Mouse (Mus musculus) urinary bladder, postnatal 14 days (tissue): ENCODE data around the gene Coro6.
A peak's percentile ranks its signal among the peaks of the same experiment; 100 is the strongest.

Source experiments
- DNase-seq: peaks from one replicate; pipeline ENCODE4 v3.0.0; 2021; ENCODE audit warnings: low spot score

The Coro6 gene

DNA sequence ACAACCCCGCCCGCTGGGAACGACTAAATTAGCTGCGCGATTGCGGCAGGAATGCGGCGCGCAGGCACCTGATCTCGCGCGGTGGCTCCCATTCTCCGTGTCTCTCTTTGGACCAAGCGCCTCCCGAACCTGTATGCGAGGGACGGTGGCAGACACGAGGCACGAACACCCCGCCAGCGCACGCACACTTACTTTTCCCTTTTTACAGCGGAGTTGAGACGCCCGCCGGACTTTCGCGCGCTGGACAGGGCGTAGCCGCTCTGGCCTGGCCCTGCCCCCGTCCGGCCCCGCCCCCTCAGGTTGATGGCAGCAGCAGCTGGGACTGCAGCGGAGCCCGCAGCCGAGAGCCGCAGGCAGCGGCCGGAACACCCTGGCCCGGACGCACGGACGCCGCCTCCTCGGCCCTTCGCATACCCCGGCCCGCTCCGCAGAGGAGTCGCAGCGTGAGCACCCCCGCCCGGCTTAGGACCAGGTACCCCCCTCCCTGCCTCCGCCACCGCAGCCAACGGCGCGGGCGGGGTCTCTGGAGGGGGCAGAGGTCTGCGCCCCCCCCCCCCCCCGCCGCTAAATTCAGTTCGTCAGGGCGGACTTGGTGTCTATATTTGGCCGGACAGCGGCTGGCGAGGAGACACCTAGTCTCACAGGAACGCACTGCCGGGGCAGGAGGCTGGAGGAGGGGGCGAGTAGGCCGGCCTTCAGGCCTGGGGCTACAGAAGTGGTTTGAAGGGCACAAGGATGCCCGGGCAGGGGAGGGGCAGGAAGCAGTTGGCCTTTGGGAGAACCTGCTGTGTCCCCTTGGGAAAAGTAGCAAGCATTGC is at the start of gene Coro6:
Gene Coro6, plus strand, starts transcription at position 129 of the 818 bp plus-strand sequence.
- DNase-seq, result peak; percentile 83

- DNase-seq, result no peak
Measured at GRCm38 (mm10) chr11:77414141-77414839, 47.9 kb upstream of the Coro6 start.

DNA sequence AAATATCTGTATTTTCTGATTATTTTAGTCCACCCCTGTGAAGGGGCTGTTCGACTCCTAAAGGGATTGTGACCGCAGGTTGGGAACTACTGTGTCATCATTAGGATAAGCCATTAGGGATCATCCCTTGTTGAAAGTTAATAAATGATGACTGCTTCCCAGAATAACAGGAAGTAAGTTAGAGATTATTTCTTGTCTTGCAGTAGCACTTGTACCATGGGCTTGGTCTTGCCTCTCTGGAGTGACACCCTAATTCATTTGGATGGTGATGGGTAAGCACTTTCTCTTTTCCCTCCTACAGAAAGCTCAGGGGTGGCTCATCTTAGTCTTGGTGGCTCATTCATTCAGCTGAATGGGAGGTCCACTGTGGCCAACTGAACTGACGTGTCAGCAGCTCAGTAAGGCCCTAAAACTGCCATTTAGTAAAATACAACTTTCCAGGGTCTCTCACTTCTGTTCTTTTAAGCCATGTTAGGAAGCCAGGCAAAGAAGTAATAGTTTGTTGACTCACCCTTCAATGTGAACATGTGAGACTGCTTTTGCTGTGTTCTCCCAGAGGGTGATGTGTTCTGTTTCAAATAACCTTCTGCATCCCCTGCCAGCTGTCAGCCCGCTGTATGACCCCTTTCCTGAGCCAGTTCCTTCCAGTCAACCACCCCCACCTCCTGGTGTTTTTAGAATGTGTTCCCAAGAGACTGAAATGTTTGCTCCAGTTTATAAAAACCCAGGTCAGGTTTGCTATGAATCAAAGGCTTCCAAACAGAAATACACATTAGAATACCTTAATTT is 45.8 kb upstream of the Coro6 start:
- no peak for DNase-seq

- no peak for DNase-seq
Measured at GRCm38 (mm10) chr11:77418021-77418420, 44.2 kb upstream of the Coro6 start.

DNA sequence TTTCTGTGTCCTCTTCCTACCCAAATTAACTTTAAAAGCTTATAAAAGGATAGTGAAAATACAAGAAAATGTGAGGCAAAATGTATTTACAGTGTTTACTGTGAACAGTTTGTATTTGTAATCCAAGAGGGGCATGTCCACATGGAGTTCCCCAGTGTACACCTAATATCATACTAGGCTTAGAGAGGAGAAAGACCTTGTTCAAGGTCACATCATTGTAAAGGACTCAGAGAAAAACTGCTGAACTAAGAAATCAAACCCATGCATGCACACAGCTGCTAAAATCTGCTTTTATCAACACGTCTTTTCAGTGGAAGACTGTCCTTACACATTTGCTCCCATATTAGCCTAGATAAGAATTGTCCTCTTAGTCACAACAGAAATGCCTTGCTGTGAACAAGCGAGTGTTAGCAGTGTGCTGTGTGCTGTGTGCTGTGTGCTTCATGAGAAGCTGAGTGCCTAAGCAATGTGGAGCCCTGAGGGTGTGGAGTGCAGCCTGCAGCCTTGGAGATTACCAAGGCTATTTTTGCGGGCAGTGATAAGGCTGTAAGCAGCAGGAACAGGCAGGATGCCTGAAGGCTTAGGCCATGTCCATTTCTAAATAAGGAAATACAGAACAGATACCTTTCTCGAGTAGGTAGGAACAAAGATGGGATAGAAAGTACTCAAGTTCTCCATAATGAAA is 38.9 kb upstream of the Coro6 start:
- no peak for DNase-seq

- peak; percentile 29 for DNase-seq
Measured at GRCm38 (mm10) chr11:77428446-77428845, 33.8 kb upstream of the Coro6 start.

GRCm38 (mm10) chr11:77437026-77437425 is 25.2 kb upstream of the Coro6 start:
- DNase-seq, result no peak

GRCm38 (mm10) chr11:77440081-77440480 is 22.1 kb upstream of the Coro6 start:
- DNase-seq, result no peak

GRCm38 (mm10) chr11:77441020-77441419 is 21.2 kb upstream of the Coro6 start:
- peak; percentile 28 for DNase-seq

DNA sequence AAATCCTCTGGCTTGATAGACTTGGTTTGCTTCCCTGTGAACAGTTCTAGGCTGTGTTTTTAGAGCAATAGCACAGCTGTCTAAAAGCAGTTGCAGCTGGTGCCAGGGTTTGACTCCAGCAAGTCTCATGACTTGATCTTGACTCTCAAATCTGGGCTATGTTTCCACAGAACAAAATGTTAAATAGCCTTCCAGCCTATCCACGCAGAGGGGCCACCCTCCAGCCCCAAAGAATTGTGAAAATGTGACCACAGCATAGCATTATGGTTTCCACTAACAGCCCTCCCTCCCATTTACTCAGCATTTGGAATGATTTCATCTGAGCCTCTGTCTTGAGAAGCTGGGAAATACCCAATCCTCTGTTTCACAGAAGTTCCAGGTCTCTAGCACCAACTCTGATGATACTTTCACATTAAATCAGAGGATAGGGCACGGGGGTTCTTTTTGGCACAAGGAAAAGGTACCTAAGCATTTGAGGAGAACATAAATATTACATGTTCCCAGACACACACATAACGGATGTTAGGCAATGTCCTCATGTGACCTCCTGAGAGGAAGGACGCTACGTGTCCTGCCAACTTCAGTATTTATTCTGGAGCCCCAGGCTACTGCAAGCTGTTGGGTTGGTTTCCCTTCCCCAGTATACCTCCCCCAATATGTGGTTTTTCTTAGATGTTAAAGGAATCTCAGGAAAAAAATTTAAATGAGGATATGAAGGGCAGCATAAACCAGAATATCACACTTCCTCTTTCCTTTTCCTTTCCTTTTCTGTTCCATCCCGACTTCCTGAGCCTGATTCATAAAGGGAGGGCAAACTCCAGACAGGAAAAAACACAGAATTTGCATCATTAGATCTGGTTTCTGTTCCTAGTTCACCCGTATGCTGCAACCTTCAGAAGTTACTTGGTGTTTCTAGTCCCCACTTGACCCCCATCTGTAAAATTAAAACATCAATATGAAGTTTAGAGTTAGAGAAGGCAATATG is 19.7 kb upstream of the Coro6 start:
- DNase-seq, result peak; percentile 60

- DNase-seq, result peak; percentile 54
Measured at GRCm38 (mm10) chr11:77444939-77445338, 17.3 kb upstream of the Coro6 start.

DNA sequence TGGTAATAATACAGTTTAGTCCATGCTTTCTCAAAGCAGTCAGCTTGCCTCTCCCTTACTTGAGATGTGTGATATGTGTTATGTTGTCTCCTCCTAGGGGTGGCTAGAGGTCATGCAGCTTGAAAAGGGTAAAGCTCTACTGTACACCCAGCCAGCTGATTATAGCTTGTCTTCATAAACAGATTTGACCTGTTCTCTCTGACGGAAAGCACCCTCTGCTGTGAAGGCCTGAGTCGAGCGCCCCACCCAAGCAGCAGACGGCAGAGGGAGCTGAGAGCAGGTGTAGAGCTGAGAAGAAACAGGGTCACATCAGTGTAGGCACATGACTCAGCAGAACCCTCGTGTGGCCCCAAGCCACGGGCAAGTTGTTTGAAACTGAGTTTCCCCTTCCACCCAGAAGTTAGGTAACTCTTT is 15.6 kb upstream of the Coro6 start:
- peak; percentile 57 for DNase-seq

GRCm38 (mm10) chr11:77449224-77449623 is 13.0 kb upstream of the Coro6 start:
- no peak for DNase-seq

DNA sequence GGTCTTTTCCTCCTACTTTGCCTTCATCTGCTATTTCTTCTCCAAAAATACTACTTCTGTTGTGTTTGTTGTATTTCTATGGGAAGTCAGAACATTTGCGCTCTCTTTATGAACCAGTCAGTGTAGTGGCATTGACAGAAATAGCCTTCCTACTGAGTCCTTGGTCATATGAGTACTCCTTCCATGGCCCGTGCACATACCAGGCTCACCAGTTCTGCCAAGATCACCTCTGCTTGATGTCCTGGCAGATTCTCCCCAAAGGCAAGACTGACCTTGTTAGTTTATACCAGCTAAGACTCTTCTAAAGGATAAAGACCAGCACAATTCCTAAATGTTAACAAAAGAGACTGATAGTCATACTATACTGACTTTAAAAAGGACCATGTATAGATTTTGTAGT is 10.5 kb upstream of the Coro6 start:
- no peak for DNase-seq

DNA sequence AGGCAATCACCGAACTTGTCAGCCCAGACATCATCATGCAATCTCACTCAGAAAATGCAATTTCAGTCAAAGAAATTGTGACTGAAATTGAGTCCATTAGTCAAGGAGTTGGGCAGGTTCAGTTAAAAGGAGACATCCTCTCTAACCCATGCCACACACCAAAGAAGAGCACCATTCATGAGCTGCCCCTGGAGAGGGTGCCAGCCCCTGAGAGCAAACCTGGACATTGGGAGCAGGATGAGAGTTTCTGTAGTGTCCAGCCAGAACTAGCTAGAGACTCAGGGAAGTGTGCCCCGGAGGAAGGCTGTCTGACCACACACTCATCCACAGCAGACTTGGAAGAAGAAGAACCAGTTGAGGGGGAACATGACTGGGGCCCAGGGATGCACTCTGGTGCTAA is 8.8 kb upstream of the Coro6 start:
- no peak for DNase-seq

DNA sequence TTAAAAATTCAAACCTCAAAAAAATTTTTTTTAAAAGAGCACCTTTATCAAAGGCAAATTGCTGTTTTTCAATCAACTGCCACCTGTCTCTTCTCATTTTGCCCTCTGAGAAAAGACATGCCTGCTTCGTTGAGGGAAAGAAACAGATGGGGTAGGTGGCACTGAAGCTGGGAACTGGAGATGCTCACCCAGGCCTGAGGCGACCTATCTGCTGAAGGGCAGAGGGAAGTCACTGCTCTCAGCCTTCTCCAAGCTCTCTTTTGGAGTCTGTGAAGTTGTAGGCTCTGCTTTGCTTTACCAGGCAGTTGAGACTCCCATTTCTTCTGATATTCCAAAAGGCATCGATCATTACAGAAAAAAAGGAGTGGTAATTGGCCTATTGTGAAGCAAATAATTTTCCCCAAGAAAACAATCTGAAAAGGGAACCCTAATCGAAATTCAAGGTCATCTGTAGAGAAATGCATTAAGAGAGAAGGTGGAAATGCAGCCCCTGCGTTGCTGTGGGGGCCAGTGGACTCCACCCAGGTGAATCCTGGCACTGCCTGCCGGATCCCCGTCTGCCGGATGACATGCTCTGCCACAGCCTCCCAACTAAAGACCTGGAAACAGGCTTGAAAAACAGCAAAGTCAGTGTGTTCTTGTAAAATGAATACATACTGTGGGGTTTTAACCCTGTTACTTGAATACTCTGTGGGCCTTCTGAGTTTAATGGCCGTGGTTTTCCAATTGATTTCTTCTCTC is 6.3 kb upstream of the Coro6 start:
- DNase-seq, result no peak

DNA sequence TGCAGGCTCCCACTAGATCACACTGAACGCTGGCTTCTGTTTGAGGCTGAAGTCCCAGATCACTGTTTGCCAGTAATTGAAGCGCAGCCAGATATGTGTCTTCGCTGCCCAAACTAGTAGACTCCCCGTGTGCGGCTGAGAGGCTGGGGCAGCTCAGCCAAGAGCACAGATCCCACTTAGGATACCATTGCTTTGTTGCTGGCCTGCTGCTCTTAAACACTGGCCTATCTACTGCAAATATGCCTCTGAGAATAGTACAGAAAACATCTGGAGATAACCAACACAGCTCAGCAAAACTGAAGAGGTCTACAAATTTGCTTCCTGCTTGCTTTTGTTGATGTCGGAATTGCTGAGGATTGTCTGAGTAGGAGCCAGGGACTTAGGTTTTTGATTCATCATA is 5.3 kb upstream of the Coro6 start:
- no peak for DNase-seq

DNA sequence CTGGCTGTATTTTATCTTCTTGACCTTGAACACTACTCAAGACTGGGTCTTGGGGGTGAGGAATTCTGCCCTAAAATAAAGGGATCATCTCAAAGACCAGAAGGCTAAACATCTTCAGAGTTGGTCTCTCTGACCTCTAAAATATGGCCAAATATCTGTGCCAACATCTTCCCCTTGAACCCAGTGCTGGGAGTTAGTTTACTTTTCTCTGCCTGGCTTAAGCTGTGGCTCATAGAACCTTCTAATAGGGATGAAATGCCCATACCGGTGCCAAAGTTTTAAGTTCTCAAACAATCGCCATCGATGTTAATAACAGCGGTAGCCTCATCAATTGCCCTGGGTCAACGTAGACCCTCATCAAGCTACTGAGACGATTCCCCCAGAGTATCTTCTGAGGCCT is 355 bp upstream of the Coro6 start:
- no peak for DNase-seq

GRCm38 (mm10) chr11:77463101-77463445 is 862 bp downstream of the Coro6 start:
- DNase-seq, result no peak

DNA sequence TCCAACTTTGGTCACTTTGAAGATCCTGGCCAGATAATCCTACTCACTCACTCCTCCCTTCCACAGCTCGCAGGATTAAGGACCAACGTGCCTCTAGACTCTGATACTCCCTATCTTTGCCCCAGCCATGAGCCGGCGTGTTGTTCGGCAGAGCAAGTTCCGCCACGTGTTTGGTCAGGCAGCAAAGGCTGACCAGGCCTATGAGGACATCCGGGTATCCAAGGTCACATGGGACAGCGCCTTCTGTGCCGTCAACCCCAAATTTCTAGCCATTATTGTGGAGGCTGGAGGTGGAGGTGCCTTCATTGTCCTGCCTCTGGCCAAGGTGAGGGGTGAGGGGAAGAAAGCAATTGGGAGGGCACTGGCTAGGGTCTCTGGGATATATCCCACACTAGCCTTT is 1.6 kb downstream of the Coro6 start:
- DNase-seq, result no peak
